Mouse (Mus musculus) lung, adult 2 months (tissue): ENCODE data around the gene Podn. TPM values are rescaled to one million over a fixed set of nuclear protein-coding genes. Genes with fewer than 3 reads are reported as not detected.

Experiments used
- DNase-seq: peaks from one replicate; pipeline ENCODE4 v3.0.0; 2022
- H3K4me1 ChIP-seq: fragments of 200-500 bp; 2 replicates; pipeline ENCODE4 v1.6.1; 2011; ENCODE audit warnings: low read length; ENCODE audit not compliant: control insufficient read depth, insufficient read depth
- H3K4me3 ChIP-seq: fragments of 200-500 bp; replicated peaks from 2 replicates; pipeline ENCODE3; 2011; ENCODE audit warnings: low read depth, mild to moderate bottlenecking, control low read depth, low read length; ENCODE audit errors: extremely low read depth
- CTCF ChIP-seq: fragments of 200-500 bp; IDR thresholded peaks from 2 replicates; pipeline ENCODE4 v1.5.1; 2011; ENCODE audit warnings: mild to moderate bottlenecking, low read length, control low read depth; ENCODE audit not compliant: insufficient read depth
- POLR2A ChIP-seq: fragments of 200-500 bp; IDR thresholded peaks from 2 replicates; pipeline ENCODE4 v1.6.1; 2011; ENCODE audit warnings: low read depth, mild to moderate bottlenecking, control low read depth, low read length, borderline replicate concordance; ENCODE audit errors: extremely low read depth
- WGBS: fragments of 180-500 bp; shearing (Covaris S2); methylation state at CpG from one replicate; pipeline ENCODE4 v1.1.7; 2018; 5-methylcytosine and 5-hydroxymethylcytosine counted together
- polyA plus RNA-seq: library from polyadenylated mRNA; depleted of rRNA; stranded (reverse); fragments of >200 nt; gene quantifications from 2 replicates; pipeline ENCODE4 v1.2.3, GENCODE M21; 2012

The Podn gene
- polyA plus RNA-seq, 1 experiment: 56.1 TPM

GRCm38 (mm10) chr4:108015067-108015765, 81.0 kb downstream of the Podn start:
- Histone ChIP-seq H3K4me3 (no peak overlapping the region), H3K4me1 (peaks cover 3% of the 10 kb centered on the region; the same call in 1 of the 2 replicates)
- 57% methylated on average over 14 of the region's 14 CpGs for WGBS
- peak; percentile 60 for DNase-seq
- TF ChIP-seq POLR2A (no peak), CTCF (peak; percentile 57)

GRCm38 (mm10) chr4:108014466-108014865, 81.8 kb downstream of the Podn start:
- no peak overlapping the region for H3K4me3 ChIP-seq
- H3K4me1 ChIP-seq: peaks cover 3% of the 10 kb centered on the region; the same call in 1 of the 2 replicates
- WGBS: 49% methylated on average over 2 of the region's 2 CpGs
- TF ChIP-seq CTCF (no peak), POLR2A (no peak)
- no peak for DNase-seq

DNA sequence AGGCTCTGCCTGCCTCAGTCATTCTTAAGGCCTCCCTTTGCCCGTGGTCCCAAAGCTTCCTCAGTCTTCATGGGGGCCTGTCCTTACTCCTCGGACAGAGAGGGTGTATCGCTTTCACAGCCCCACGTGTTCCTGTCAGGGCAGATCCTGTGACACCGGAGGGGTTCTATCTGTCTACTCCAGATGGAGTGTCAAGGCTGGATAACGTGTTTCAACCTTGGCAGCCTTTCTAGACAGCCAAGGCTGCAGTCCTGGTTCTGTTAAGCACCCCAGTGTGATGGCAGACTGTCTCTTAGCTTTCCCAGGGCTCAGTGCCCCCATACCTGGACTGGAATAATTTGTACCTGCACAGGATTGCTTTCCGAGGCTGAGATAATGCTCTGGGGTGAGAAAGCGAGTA, 87.7 kb downstream of the Podn start:
- WGBS: 67% methylated on average over 8 of the region's 8 CpGs
- no peak for TF ChIP-seq POLR2A
- no peak for TF ChIP-seq CTCF
- no peak overlapping the region for H3K4me3 ChIP-seq
- H3K4me1 ChIP-seq: no peaks in the 10 kb centered on the region
- DNase-seq: no peak

GRCm38 (mm10) chr4:108007532-108008103, 88.6 kb downstream of the Podn start:
- DNase-seq: no peak
- Histone ChIP-seq H3K4me1 (no peaks in the 10 kb centered on the region), H3K4me3 (no peak overlapping the region)
- no peak for TF ChIP-seq POLR2A
- 78% methylated on average over 7 of the region's 7 CpGs for WGBS

GRCm38 (mm10) chr4:108005328-108005727, 90.9 kb downstream of the Podn start:
- WGBS: 63% methylated on average over 7 of the region's 7 CpGs
- no peak for DNase-seq
- Histone ChIP-seq H3K4me3 (no peak overlapping the region), H3K4me1 (no peaks in the 10 kb centered on the region)
- TF ChIP-seq POLR2A (no peak), CTCF (no peak)

DNA sequence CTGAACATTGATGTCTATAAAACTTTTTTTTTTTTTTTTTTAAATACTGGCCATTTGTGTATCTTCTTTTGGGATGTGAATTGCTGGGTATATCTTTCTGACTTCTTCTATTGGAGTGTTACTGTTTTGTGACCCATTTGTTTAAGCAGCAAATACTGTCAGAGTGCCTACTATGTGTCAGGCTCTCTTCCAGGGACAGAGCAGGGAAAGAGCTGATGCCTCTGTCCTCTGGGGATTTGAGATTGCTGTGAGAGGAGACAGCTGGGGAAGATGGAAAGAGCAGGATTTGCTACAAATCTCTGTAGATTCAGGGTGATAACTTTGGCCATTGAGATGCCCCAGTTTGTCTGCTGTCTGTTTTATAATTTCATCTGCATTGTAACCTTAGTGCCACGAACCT, 96.9 kb downstream of the Podn start:
- Histone ChIP-seq H3K4me1 (no peaks in the 10 kb centered on the region), H3K4me3 (no peak overlapping the region)
- no peak for DNase-seq
- 53% methylated on average over 1 of the region's 1 CpGs for WGBS
- TF ChIP-seq CTCF: no peak
- TF ChIP-seq POLR2A: no peak

DNA sequence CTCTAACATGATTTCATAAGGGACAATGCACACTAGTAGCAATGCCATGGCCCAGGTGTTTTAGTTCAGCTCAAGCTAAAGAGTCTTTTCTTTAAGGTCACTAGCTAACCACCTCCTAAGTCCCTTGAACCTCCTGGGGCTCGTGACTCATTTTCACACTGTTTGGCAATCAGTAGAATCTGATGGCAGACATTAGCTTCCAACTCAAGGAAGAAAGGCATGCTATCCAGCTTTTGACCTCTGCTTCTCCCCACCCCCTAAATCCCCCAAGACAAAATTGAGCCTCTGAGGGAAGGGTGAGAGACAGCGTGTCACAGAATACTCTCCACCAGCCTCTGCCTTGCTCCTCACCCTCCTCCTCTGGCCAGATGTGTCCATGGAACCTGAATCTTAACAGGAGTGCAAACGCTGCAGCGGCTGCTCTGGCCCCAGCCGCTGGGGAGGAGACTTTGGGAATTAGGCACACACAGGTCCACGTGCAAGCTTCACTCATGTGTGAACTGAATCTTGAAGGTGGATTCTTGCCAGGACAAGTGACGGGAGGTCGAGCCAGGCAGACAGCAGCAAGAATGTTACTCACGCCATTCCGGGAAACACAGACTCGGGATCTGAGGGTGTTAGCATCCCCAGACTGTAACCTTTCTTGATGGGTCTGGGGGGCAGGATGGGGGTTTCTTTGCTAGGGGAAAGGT, 97.5 kb downstream of the Podn start:
- WGBS: 38% methylated on average over 11 of the region's 11 CpGs

GRCm38 (mm10) chr4:107996418-107996986, 99.7 kb downstream of the Podn start:
- no peaks in the 10 kb centered on the region for H3K4me1 ChIP-seq
- TF ChIP-seq POLR2A: no peak
- no peak for TF ChIP-seq CTCF
- DNase-seq: no peak
- WGBS: 91% methylated on average over 9 of the region's 9 CpGs
- H3K4me3 ChIP-seq: no peak overlapping the region

More for the DNA sequence above, 97.5 kb downstream of the Podn start:
- DNase-seq: peak; percentile 13
- no peak overlapping the region for H3K4me3 ChIP-seq
- no peaks in the 10 kb centered on the region for H3K4me1 ChIP-seq
- TF ChIP-seq CTCF (no peak), POLR2A (no peak)

DNA sequence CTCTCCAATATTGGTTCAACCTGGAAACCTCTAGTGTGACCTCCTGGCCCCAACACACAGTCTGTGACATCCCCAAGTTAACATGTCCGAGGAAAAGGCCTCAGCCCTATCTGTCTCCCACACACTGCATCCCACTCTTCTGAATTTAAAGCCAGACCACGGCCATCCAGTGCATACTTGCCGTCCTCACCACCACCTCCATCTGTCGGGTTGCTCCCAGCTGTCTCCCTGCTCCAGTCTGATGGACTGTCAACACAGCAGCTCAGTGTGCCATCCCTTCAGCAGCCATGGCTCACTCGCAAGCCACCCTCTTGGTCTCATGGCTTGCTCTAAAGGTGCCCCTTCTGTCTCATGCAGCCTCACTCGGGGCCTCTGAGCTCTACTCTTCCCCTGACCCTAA, 100.5 kb downstream of the Podn start:
- DNase-seq: no peak
- WGBS: 84% methylated on average over 6 of the region's 6 CpGs
- H3K4me1 ChIP-seq: no peaks in the 10 kb centered on the region
- no peak for TF ChIP-seq POLR2A
- no peak for TF ChIP-seq CTCF
- H3K4me3 ChIP-seq: no peak overlapping the region
